Mouse (Mus musculus) myocyte (in vitro differentiated cells): ENCODE measurements around the gene Ms4a10.

Experiments
- MAX ChIP-seq: IDR thresholded peaks from one replicate; pipeline ENCODE4 v1.6.1; 2011; ENCODE audit warnings: low read depth, mild to moderate bottlenecking, control low read depth
- MYOD1 ChIP-seq, 3 experiments: IDR thresholded peaks; one replicate each; pipeline ENCODE4 v1.6.1; 2011; ENCODE audit warnings: control low read depth in 2 of 3, low read depth in 2 of 3, mild to moderate bottlenecking in 2 of 3, moderate library complexity in 1 of 3; ENCODE audit not compliant: insufficient read length in 2 of 3, control insufficient read depth in 1 of 3
- POLR2A ChIP-seq: IDR thresholded peaks from one replicate; pipeline ENCODE4 v1.6.1; 2011; ENCODE audit warnings: low read depth, mild to moderate bottlenecking, control low read depth, moderate library complexity; ENCODE audit not compliant: insufficient read length
- POLR2AphosphoS2 ChIP-seq: IDR thresholded peaks from one replicate; pipeline ENCODE4 v1.6.1; 2011; ENCODE audit warnings: low read depth, control low read depth; ENCODE audit not compliant: insufficient read length
- REST ChIP-seq: IDR thresholded peaks from one replicate; pipeline ENCODE4 v1.6.1; 2011; ENCODE audit warnings: mild to moderate bottlenecking, control low read depth, moderate library complexity; ENCODE audit not compliant: insufficient read depth, insufficient read length
- TCF12 ChIP-seq: IDR thresholded peaks from one replicate; pipeline ENCODE4 v1.6.1; 2011; ENCODE audit warnings: mild to moderate bottlenecking, control low read depth; ENCODE audit not compliant: poor library complexity, insufficient read depth, severe bottlenecking

DNA sequence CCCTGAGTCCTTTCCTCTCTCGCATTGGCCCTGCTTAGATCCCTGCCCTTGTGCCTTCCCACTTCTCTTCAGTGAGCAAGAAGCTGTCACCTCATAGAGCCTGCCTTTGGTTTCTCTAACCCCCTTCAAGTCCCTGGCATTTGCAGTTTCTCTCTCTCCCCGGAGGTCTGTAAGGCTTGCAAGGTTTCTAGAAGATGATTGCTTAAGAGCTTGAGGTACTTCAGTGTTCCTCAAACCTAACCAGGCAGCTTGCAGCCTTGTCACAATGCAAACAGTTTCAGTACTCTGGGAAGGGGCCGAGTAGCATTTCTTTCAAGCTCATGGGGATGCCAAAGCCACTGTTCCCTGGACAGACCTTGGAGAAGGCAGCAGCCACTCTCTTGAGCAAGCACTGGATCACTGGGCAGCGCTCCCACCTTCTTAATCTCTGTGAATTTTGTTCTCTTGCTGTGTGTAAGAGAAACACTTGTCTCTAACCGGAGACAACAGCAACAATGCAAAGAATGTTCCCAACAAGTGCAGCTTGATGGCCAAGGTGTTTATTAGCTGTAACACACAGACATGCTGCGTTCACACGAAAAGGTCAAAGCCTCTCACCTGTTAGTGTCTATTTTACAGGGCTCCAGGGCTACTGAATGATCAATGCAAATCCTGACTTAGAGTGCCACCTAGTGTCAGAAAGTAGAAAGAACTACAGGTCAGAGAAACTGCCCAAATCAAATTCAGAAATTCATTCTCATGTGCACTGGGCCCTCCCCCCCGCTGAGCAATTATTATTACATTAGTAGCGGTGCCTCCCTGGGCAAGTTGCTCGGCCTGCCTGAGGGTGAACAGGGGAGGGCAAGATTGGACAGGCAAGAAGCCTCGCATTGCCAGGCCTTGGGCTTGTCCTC is 15.1 kb downstream of the Ms4a10 start:
- no peak for TF ChIP-seq TCF12
- no peak for TF ChIP-seq MAX
- no peak for TF ChIP-seq POLR2A
- no peak for TF ChIP-seq REST
- TF ChIP-seq POLR2AphosphoS2: no peak
- peak; percentile 91 to 96 (median 93) for TF ChIP-seq MYOD1 (IDR thresholded peaks at IDR 0.05; ENCODE audit: control insufficient read depth in 1 of 3, insufficient read length in 2 of 3, low read depth in 2 of 3)
